Mouse (Mus musculus): ENCODE results near the gene Grb2. TPM values are rescaled to one million over a fixed set of nuclear protein-coding genes. Genes with fewer than 3 reads are reported as not detected.

The Grb2 gene
- polyA plus RNA-seq, 1 experiment from 2014 or later, result 113 TPM

DNA sequence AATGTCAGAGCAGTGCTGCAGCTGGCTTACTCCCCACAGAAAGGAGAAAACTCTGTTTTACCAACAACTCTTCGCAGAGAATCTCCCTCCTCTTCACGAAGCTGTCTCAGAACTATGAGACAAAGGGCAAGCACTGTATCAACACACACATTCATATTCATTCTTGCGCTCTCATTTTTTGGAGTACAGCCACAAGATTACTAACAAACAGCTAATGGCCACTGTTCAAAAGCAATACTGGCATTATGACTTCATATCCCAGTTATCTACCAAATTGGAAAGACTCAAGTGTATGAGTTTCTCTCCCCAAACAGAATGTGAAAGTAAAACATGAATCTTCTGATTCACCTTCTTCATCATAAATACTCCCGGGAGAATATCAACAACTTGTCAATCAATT is 11.9 kb downstream of the Grb2 start:
- Histone ChIP-seq H3K4me3 (replicated peaks; ENCODE audit: low read depth, low read length) (no peak overlapping the region), H3K4me1 (ENCODE audit: control insufficient read depth, insufficient read depth, low read length) (peaks cover 25% of the 10 kb centered on the region), H3K9me3 (ENCODE audit: control insufficient read depth, low read length) (no peaks in the 10 kb centered on the region), H3K36me3 (ENCODE audit: control insufficient read depth, insufficient read depth, low read length) (peaks cover 3% of the 10 kb centered on the region; the same call in 1 of the 2 replicates), H3K27me3 (ENCODE audit: control insufficient read depth, insufficient read depth, low read length) (no peaks in the 10 kb centered on the region), H3K27ac (replicated peaks; ENCODE audit: low read depth, low read length) (no peak overlapping the region), H3K9ac (replicated peaks; ENCODE audit: low read length) (no peak overlapping the region), H3K4me2 (ENCODE audit: low read length) (no peak overlapping the region)
- ATAC-seq (ENCODE audit: low FRiP score, low TSS enrichment) (no peak), DNase-seq (no peak)
- 92% methylated on average over 4 of the region's 4 CpGs for WGBS

- no peak for ATAC-seq (ENCODE audit: low FRiP score, low TSS enrichment)
These were observed 14.3 kb downstream of the Grb2 start for GRCm38 (mm10) chr11:115693979-115694578.

DNA sequence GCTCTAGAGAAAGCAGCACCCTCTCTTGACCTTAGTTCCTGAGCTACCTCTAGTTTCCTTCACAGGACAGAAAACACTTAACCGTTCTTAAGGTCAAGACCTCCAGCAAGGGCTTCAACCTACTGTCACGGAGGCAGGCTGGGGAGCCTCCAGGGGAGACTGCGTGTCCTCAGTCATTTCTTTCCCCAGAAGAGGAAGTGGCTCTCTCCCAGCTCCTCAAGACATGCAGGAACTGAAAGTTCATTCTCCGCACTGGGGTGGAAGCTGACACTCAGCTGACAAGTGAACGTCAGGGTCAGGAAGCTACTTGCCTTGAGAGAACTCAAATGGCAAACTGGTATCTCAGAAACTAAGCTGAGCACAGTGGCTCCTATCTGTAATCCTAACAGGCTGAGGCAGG is 15.6 kb downstream of the Grb2 start:
- Histone ChIP-seq H3K4me3 (replicated peaks; ENCODE audit: low read depth, low read length) (no peak overlapping the region), H3K27me3 (ENCODE audit: control insufficient read depth, insufficient read depth, low read length) (no peaks in the 10 kb centered on the region), H3K4me2 (ENCODE audit: low read length) (no peak overlapping the region), H3K9ac (replicated peaks; ENCODE audit: low read length) (no peak overlapping the region), H3K4me1 (ENCODE audit: control insufficient read depth, insufficient read depth, low read length) (peaks cover 8% of the 10 kb centered on the region), H3K9me3 (ENCODE audit: control insufficient read depth, low read length) (no peaks in the 10 kb centered on the region), H3K36me3 (ENCODE audit: control insufficient read depth, insufficient read depth, low read length) (peaks cover 8% of the 10 kb centered on the region), H3K27ac (replicated peaks; ENCODE audit: low read depth, low read length) (no peak overlapping the region)
- 85% methylated on average over 5 of the region's 5 CpGs for WGBS
- no peak for ATAC-seq (ENCODE audit: low FRiP score, low TSS enrichment)
- no peak for DNase-seq

More at GRCm38 (mm10) chr11:115693979-115694578, 14.3 kb downstream of the Grb2 start:
- WGBS, result 93% methylated on average over 12 of the region's 12 CpGs
- no peak overlapping the region for H3K27ac ChIP-seq (replicated peaks; ENCODE audit: low read depth, low read length)
- no peak for DNase-seq
- no peaks in the 10 kb centered on the region for H3K9me3 ChIP-seq (ENCODE audit: control insufficient read depth, low read length)
- peaks cover 5% of the 10 kb centered on the region for H3K36me3 ChIP-seq (ENCODE audit: control insufficient read depth, insufficient read depth, low read length)
- no peak overlapping the region for H3K4me2 ChIP-seq (ENCODE audit: low read length)
- H3K27me3 ChIP-seq (ENCODE audit: control insufficient read depth, insufficient read depth, low read length), result no peaks in the 10 kb centered on the region
- H3K4me1 ChIP-seq (ENCODE audit: control insufficient read depth, insufficient read depth, low read length), result peaks cover 17% of the 10 kb centered on the region
- H3K4me3 ChIP-seq (replicated peaks; ENCODE audit: low read depth, low read length), result no peak overlapping the region
- no peak overlapping the region for H3K9ac ChIP-seq (replicated peaks; ENCODE audit: low read length)

DNA sequence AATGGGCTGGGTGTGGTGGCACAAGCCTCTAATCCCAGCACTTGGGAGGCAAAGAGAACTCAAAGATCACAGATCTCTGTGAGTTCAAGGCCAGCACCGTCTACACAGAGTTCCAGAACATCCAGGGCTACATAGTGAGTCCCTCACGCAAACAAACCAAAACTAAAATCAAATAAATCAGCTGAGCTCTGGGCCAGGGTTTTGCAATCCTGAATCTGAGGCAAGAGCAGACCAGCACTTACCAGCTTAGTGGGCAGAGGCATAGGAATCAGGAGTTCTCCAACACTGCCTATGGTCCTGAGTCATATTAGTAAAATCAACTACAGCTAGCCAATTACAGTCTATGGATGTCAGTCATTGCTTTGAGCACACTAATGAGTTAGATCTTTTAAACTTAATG is 16.4 kb downstream of the Grb2 start:
- no peak overlapping the region for H3K9ac ChIP-seq (replicated peaks; ENCODE audit: low read length)
- no peaks in the 10 kb centered on the region for H3K27me3 ChIP-seq (ENCODE audit: control insufficient read depth, insufficient read depth, low read length)
- WGBS, result 92% methylated on average over 2 of the region's 2 CpGs

GRCm38 (mm10) chr11:115691511-115691910 is 16.9 kb downstream of the Grb2 start:
- WGBS, result 97% methylated on average over 5 of the region's 5 CpGs
- no peak overlapping the region for H3K4me2 ChIP-seq (ENCODE audit: low read length)
- no peak overlapping the region for H3K9ac ChIP-seq (replicated peaks; ENCODE audit: low read length)
- H3K9me3 ChIP-seq (ENCODE audit: control insufficient read depth, low read length), result no peaks in the 10 kb centered on the region
- no peak overlapping the region for H3K27ac ChIP-seq (replicated peaks; ENCODE audit: low read depth, low read length)
- H3K27me3 ChIP-seq (ENCODE audit: control insufficient read depth, insufficient read depth, low read length), result no peaks in the 10 kb centered on the region
- peaks cover 14% of the 10 kb centered on the region for H3K36me3 ChIP-seq (ENCODE audit: control insufficient read depth, insufficient read depth, low read length)
- ATAC-seq (ENCODE audit: low FRiP score, low TSS enrichment) (no peak), DNase-seq (no peak)
- no peak overlapping the region for H3K4me3 ChIP-seq (replicated peaks; ENCODE audit: low read depth, low read length)
- no peaks in the 10 kb centered on the region for H3K4me1 ChIP-seq (ENCODE audit: control insufficient read depth, insufficient read depth, low read length)

More for the DNA sequence above, 16.4 kb downstream of the Grb2 start:
- Histone ChIP-seq H3K36me3 (ENCODE audit: control insufficient read depth, insufficient read depth, low read length) (peaks cover 14% of the 10 kb centered on the region), H3K4me2 (ENCODE audit: low read length) (no peak overlapping the region), H3K9me3 (ENCODE audit: control insufficient read depth, low read length) (no peaks in the 10 kb centered on the region), H3K4me3 (replicated peaks; ENCODE audit: low read depth, low read length) (no peak overlapping the region), H3K27ac (replicated peaks; ENCODE audit: low read depth, low read length) (no peak overlapping the region), H3K4me1 (ENCODE audit: control insufficient read depth, insufficient read depth, low read length) (peaks cover 2% of the 10 kb centered on the region; the same call in 1 of the 2 replicates)
- ATAC-seq (ENCODE audit: low FRiP score, low TSS enrichment) (no peak), DNase-seq (no peak)

DNA sequence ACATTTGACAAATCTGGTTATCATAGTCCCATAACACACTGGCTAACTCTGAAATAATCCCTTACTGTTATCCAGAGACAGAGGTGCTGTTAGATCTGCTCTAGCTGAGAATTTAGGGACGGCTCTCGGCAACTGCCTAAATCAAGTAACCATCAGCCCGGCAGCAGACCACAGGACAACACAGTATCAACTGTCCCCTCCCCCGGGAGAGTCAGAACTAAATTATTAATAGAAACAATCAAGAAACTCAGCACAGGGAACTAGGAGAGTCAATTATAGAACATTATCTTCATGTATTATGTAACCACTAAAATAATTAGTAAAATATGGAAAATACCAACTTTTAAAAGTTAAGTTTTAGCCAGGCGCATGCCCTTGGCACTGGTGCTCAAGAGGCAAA is 17.4 kb downstream of the Grb2 start:
- Histone ChIP-seq H3K9ac (replicated peaks; ENCODE audit: low read length) (no peak overlapping the region), H3K27me3 (ENCODE audit: control insufficient read depth, insufficient read depth, low read length) (no peaks in the 10 kb centered on the region), H3K4me2 (ENCODE audit: low read length) (no peak overlapping the region), H3K4me1 (ENCODE audit: control insufficient read depth, insufficient read depth, low read length) (no peaks in the 10 kb centered on the region), H3K9me3 (ENCODE audit: control insufficient read depth, low read length) (no peaks in the 10 kb centered on the region), H3K4me3 (replicated peaks; ENCODE audit: low read depth, low read length) (no peak overlapping the region), H3K36me3 (ENCODE audit: control insufficient read depth, insufficient read depth, low read length) (peaks cover 11% of the 10 kb centered on the region), H3K27ac (replicated peaks; ENCODE audit: low read depth, low read length) (no peak overlapping the region)
- 86% methylated on average over 5 of the region's 5 CpGs for WGBS
- no peak for DNase-seq
- no peak for ATAC-seq (ENCODE audit: low FRiP score, low TSS enrichment)

DNA sequence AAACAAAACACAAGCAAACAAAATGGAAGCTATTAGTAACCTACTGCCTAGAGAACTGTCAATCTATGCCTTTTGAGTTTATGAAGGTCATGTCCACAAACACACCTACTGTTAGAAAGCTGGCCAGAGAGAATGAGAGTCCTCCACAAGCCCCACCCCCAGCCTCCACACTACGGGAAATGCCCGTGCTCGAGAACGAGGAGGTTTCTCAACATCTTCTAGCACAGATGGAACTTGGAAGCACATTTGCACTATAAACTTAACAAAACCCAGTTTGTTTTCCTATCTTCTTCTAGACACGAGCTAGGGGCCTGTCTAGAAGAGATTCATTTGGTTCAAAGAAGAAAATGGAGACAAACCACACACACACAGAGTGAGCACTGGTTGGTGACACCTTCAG is 18.0 kb downstream of the Grb2 start:
- Histone ChIP-seq H3K27me3 (ENCODE audit: control insufficient read depth, insufficient read depth, low read length) (no peaks in the 10 kb centered on the region), H3K27ac (replicated peaks; ENCODE audit: low read depth, low read length) (no peak overlapping the region), H3K4me2 (ENCODE audit: low read length) (no peak overlapping the region), H3K4me1 (ENCODE audit: control insufficient read depth, insufficient read depth, low read length) (no peaks in the 10 kb centered on the region), H3K9ac (replicated peaks; ENCODE audit: low read length) (no peak overlapping the region), H3K9me3 (ENCODE audit: control insufficient read depth, low read length) (no peaks in the 10 kb centered on the region), H3K4me3 (replicated peaks; ENCODE audit: low read depth, low read length) (no peak overlapping the region), H3K36me3 (ENCODE audit: control insufficient read depth, insufficient read depth, low read length) (peaks cover 11% of the 10 kb centered on the region)
- no peak for ATAC-seq (ENCODE audit: low FRiP score, low TSS enrichment)
- no peak for DNase-seq
- WGBS, result 92% methylated on average over 5 of the region's 5 CpGs

- WGBS, result 97% methylated on average over 14 of the region's 14 CpGs
- Histone ChIP-seq H3K4me3 (replicated peaks; ENCODE audit: low read depth, low read length) (no peak overlapping the region), H3K27me3 (ENCODE audit: control insufficient read depth, insufficient read depth, low read length) (no peaks in the 10 kb centered on the region)
These were observed 19.1 kb downstream of the Grb2 start for GRCm38 (mm10) chr11:115689137-115689915.

GRCm38 (mm10) chr11:115686369-115686768 is 22.0 kb downstream of the Grb2 start:
- H3K4me1 ChIP-seq (ENCODE audit: control insufficient read depth, insufficient read depth, low read length), result no peaks in the 10 kb centered on the region
- no peak overlapping the region for H3K4me3 ChIP-seq (replicated peaks; ENCODE audit: low read depth, low read length)
- ATAC-seq (ENCODE audit: low FRiP score, low TSS enrichment) (no peak), DNase-seq (no peak)
- H3K9me3 ChIP-seq (ENCODE audit: control insufficient read depth, low read length), result no peaks in the 10 kb centered on the region
- H3K4me2 ChIP-seq (ENCODE audit: low read length), result no peak overlapping the region
- H3K9ac ChIP-seq (replicated peaks; ENCODE audit: low read length), result no peak overlapping the region
- no peaks in the 10 kb centered on the region for H3K27me3 ChIP-seq (ENCODE audit: control insufficient read depth, insufficient read depth, low read length)
- H3K36me3 ChIP-seq (ENCODE audit: control insufficient read depth, insufficient read depth, low read length), result peaks cover 15% of the 10 kb centered on the region
- no peak overlapping the region for H3K27ac ChIP-seq (replicated peaks; ENCODE audit: low read depth, low read length)
- 93% methylated on average over 6 of the region's 6 CpGs for WGBS

More at GRCm38 (mm10) chr11:115689137-115689915, 19.1 kb downstream of the Grb2 start:
- H3K36me3 ChIP-seq (ENCODE audit: control insufficient read depth, insufficient read depth, low read length), result peaks cover 11% of the 10 kb centered on the region
- H3K27ac ChIP-seq (replicated peaks; ENCODE audit: low read depth, low read length), result no peak overlapping the region
- H3K4me1 ChIP-seq (ENCODE audit: control insufficient read depth, insufficient read depth, low read length), result no peaks in the 10 kb centered on the region
- no peak overlapping the region for H3K9ac ChIP-seq (replicated peaks; ENCODE audit: low read length)
- ATAC-seq (ENCODE audit: low FRiP score, low TSS enrichment), result no peak
- no peaks in the 10 kb centered on the region for H3K9me3 ChIP-seq (ENCODE audit: control insufficient read depth, low read length)
- H3K4me2 ChIP-seq (ENCODE audit: low read length), result no peak overlapping the region
- no peak for DNase-seq
